Mouse (Mus musculus) brain, embryonic 14.5 days (tissue): ENCODE data around the gene Rufy1. TPM values are rescaled to one million over a fixed set of nuclear protein-coding genes. Genes with fewer than 3 reads are reported as not detected.
A peak's percentile ranks its signal among the peaks of the same experiment; 100 is the strongest.

Source experiments
- DNase-seq: peaks from one replicate; pipeline ENCODE4 v3.0.0-alpha.2; 2011; ENCODE audit warnings: low read depth
- CTCF ChIP-seq: fragments of 200-500 bp; IDR thresholded peaks from 2 replicates; pipeline ENCODE4 v1.5.1; 2012; ENCODE audit warnings: inconsistent platforms, mild to moderate bottlenecking, moderate library complexity, borderline replicate concordance; ENCODE audit not compliant: insufficient read depth, insufficient read length; ENCODE audit errors: extremely low read depth
- POLR2A ChIP-seq: fragments of 200-500 bp; IDR thresholded peaks from 2 replicates; pipeline ENCODE4 v1.6.1; 2012; ENCODE audit warnings: mild to moderate bottlenecking, inconsistent platforms, borderline replicate concordance; ENCODE audit not compliant: poor library complexity, insufficient read depth, insufficient read length, severe bottlenecking; ENCODE audit errors: extremely low read depth
- polyA plus RNA-seq: library from polyadenylated mRNA; depleted of rRNA; stranded (reverse); fragments of >200 nt; gene quantifications from 2 replicates; pipeline ENCODE4 v1.2.3, GENCODE M21; 2012

Gene Rufy1
- polyA plus RNA-seq, 1 experiment = 23.0 TPM

GRCm38 (mm10) chr11:50389011-50389410 lies 41.9 kb downstream of the Rufy1 start:
- DNase-seq = no peak
- TF ChIP-seq POLR2A (no peak), CTCF (no peak)

- DNase-seq = no peak
- TF ChIP-seq POLR2A (no peak), CTCF (no peak)
These were observed 42.6 kb downstream of the Rufy1 start for GRCm38 (mm10) chr11:50388217-50388929.

- DNase-seq = no peak
- no peak for TF ChIP-seq CTCF
These were observed 43.2 kb downstream of the Rufy1 start for GRCm38 (mm10) chr11:50387697-50388096.

- DNase-seq = no peak
- no peak for TF ChIP-seq POLR2A
These were observed 43.7 kb downstream of the Rufy1 start for GRCm38 (mm10) chr11:50387167-50387679.

- DNase-seq = no peak
- TF ChIP-seq POLR2A (no peak), CTCF (no peak)
These were observed 49.6 kb downstream of the Rufy1 start for GRCm38 (mm10) chr11:50381311-50381710.

- TF ChIP-seq POLR2A (no peak), CTCF (no peak)
- DNase-seq = no peak
These were observed 51.7 kb downstream of the Rufy1 start for GRCm38 (mm10) chr11:50379023-50379752.

GRCm38 (mm10) chr11:50377892-50378684 lies 52.8 kb downstream of the Rufy1 start:
- no peak; the same call in 1 of the 2 replicates for TF ChIP-seq POLR2A
- peak; percentile 67 for TF ChIP-seq CTCF
- peak; percentile 84 for DNase-seq

GRCm38 (mm10) chr11:50376911-50377891 lies 53.7 kb downstream of the Rufy1 start, which contains the start of gene Hnrnph1:
Hnrnph1 (plus strand) TSS chr11:50376990.
- peak; percentile 100 for DNase-seq
- TF ChIP-seq CTCF = no peak
- peak; percentile 91; the same call in 1 of the 2 replicates for TF ChIP-seq POLR2A

- TF ChIP-seq CTCF = no peak
- no peak for TF ChIP-seq POLR2A
- DNase-seq = peak; percentile 19
These were observed 54.7 kb downstream of the Rufy1 start for GRCm38 (mm10) chr11:50376156-50376790.

GRCm38 (mm10) chr11:50375421-50375820 lies 55.5 kb downstream of the Rufy1 start:
- DNase-seq = no peak

More at GRCm38 (mm10) chr11:50375421-50375820, 55.5 kb downstream of the Rufy1 start:
- no peak for TF ChIP-seq CTCF
- TF ChIP-seq POLR2A = no peak
